In genomic region chr2:63700255-63700654, GRCm38 (mm10) we compare ENCODE assay signal across 10 mouse cellular contexts.
DNase-seq lines count a peak whose midpoint lies in the region; ATAC-seq lines count a peak whose summit lies in the region.
"Had no signal": no experiment of that assay in that cellular context is flagged by ENCODE, and none has a peak within 500 bp of the region (broad histone marks: within the 10 kb centered on the region; RNA-seq: fewer than 3 reads in every experiment).

No protein-coding gene starts in this region.

- no peak for DNase-seq in hindbrain, embryonic 10.5 days (ENCODE audit: low spot score)
- DNase-seq in 416B (ENCODE audit: low read depth): peak; percentile 31
- peak; percentile 0 for DNase-seq in WW6 (ENCODE audit: low read depth, low spot score)
- peak; percentile 30 to 60 for DNase-seq in left cerebral cortex, postnatal 25 days (ENCODE audit: low spot score in 2 of 2)
- no peak for DNase-seq in thymus, postnatal 14 days
- DNase-seq in urinary bladder, adult 18-20 months (ENCODE audit: low spot score in 2 of 2): no peak

- no peak overlapping the region for H3K27ac ChIP-seq in hindbrain, embryonic 13.5 days
- H3K27ac ChIP-seq in hindbrain, embryonic 10.5 days: no peak overlapping the region

- 21% methylated on average over 3 of the region's 3 CpGs for WGBS in hindbrain, embryonic 13.5 days
- 21% methylated on average over 3 of the region's 3 CpGs for WGBS in hindbrain, embryonic 10.5 days

- ATAC-seq in hindbrain, embryonic 13.5 days (ENCODE audit: low FRiP score): peak; percentile 66
- no peak for ATAC-seq in granulocyte monocyte progenitor cell, adult 5-6 weeks (replicated peaks; ENCODE audit: poor library complexity, severe bottlenecking)
- ATAC-seq: activated CD4-positive, CD25-positive, alpha-beta regulatory T cell, adult 4 months had no signal

- no peaks in the 10 kb centered on the region for H3K36me3 ChIP-seq in hindbrain, embryonic 13.5 days
- no peaks in the 10 kb centered on the region for H3K36me3 ChIP-seq in hindbrain, embryonic 10.5 days

- H3K4me2 ChIP-seq in hindbrain, embryonic 13.5 days: no peak overlapping the region

- no peak overlapping the region for H3K9ac ChIP-seq in hindbrain, embryonic 13.5 days

- peaks cover 15% of the 10 kb centered on the region for H3K4me1 ChIP-seq in hindbrain, embryonic 13.5 days (replicated peaks)
- peaks cover 18% of the 10 kb centered on the region for H3K4me1 ChIP-seq in hindbrain, embryonic 10.5 days (replicated peaks)

- intact Hi-C loops in left cerebral cortex, postnatal 25 days (cut with DNase I): loop anchor here (10.0 kb wide), 3 partner anchors 395 to 1155 kb away; partner anchors contain the start of gene Fign

- no peaks in the 10 kb centered on the region for H3K9me3 ChIP-seq in hindbrain, embryonic 13.5 days
- no peaks in the 10 kb centered on the region for H3K9me3 ChIP-seq in hindbrain, embryonic 10.5 days

- H3K27me3 ChIP-seq in hindbrain, embryonic 13.5 days: no peaks in the 10 kb centered on the region
- no peaks in the 10 kb centered on the region for H3K27me3 ChIP-seq in hindbrain, embryonic 10.5 days (ENCODE audit: insufficient read depth, poor library complexity, severe bottlenecking)

- H3K4me3 ChIP-seq in hindbrain, embryonic 13.5 days: no peak overlapping the region
- no peak overlapping the region for H3K4me3 ChIP-seq in hindbrain, embryonic 10.5 days
- H3K4me3 ChIP-seq: myocyte had no signal

Comparison
In these comparisons a context has a peak if more than half of its experiments do, and no peak if none do; other contexts are left out.
1. DNase-seq: peak in 416B (single experiment), WW6 (single experiment) and left cerebral cortex, postnatal 25 days (2 of 2); none in hindbrain, embryonic 10.5 days (single experiment), thymus, postnatal 14 days (single experiment) and urinary bladder, adult 18-20 months (0 of 2).